Mouse (Mus musculus) E14TG2a.4 (cell line): Measurements from ENCODE around the gene Lgals3.

Experiments
- H3K27me3 ChIP-seq: 2 replicates; pipeline ENCODE4 v1.6.1; 2014; ENCODE audit warnings: low read length, control low read depth; ENCODE audit not compliant: insufficient read depth
- H3K36me3 ChIP-seq: 2 replicates; pipeline ENCODE4 v1.6.1; 2014; ENCODE audit warnings: low read length, control low read depth; ENCODE audit not compliant: insufficient read depth
- H3K4me1 ChIP-seq: replicated peaks from 2 replicates; pipeline ENCODE4 v1.6.1; 2014; ENCODE audit warnings: low read depth, low read length, control low read depth
- H3K4me3 ChIP-seq: replicated peaks from 2 replicates; pipeline ENCODE4 v1.5.1; 2014; ENCODE audit warnings: mild to moderate bottlenecking, low read length
- H3K9me3 ChIP-seq: 2 replicates; pipeline ENCODE4 v1.6.1; 2014; ENCODE audit warnings: low read length, control low read depth
- CTCF ChIP-seq: conservative IDR thresholded peaks from 2 replicates; pipeline ENCODE4 v1.5.1; 2014; ENCODE audit warnings: low read length
- NANOG ChIP-seq: IDR thresholded peaks from 2 replicates; pipeline ENCODE4 v1.6.1; 2014; ENCODE audit warnings: borderline replicate concordance, low read length, mixed read lengths
- POU5F1 ChIP-seq: IDR thresholded peaks from 2 replicates; pipeline ENCODE4 v1.6.1; 2014; ENCODE audit warnings: low read length, borderline replicate concordance

The Lgals3 gene

DNA sequence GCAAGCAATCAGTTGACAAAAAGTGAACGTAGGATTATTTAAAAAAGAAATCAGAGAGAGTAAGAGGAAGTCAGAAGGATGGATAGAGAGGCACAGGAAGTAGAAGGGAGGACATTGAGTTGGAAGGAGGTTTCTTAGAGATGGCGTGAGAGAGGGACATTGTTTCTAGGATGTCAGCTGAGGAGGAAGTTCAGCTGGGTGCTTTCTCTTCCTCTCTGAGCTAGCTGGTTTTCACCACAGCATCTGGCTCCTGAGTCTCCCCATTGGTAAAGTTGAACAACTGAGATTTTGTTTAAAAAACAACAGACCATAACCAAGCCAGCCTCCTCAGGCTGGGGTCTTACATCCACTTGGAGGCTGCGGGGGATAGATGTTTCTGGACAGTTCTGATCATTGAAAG lies 7.9 kb upstream of the Lgals3 start:
- no peaks in the 10 kb centered on the region for H3K27me3 ChIP-seq
- no peak overlapping the region for H3K4me3 ChIP-seq
- TF ChIP-seq NANOG (no peak), POU5F1 (no peak), CTCF (no peak)
- peaks cover 30% of the 10 kb centered on the region for H3K4me1 ChIP-seq
- no peaks in the 10 kb centered on the region for H3K9me3 ChIP-seq
- no peaks in the 10 kb centered on the region for H3K36me3 ChIP-seq

DNA sequence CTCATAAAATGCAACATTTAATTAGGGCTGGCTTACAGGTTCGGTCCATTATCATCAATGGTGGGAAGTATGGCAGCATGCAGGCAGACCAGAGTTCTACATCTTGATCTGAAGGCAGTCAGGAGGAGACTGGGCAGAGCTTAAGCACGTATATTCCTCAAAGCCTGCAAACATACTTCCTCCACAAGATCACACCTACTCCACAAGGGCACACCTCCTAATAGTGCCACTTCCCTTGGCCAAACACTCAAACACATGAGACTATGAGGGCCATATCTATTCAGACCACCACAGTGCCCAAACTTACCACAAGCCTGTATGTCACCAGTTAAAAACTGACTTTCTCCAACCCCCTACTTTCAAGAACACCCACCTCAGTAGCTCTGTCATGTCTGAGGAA lies 6.1 kb upstream of the Lgals3 start:
- Histone ChIP-seq H3K27me3 (no peaks in the 10 kb centered on the region), H3K36me3 (no peaks in the 10 kb centered on the region), H3K4me1 (peaks cover 38% of the 10 kb centered on the region), H3K4me3 (no peak overlapping the region), H3K9me3 (no peaks in the 10 kb centered on the region)
- TF ChIP-seq CTCF: no peak
- TF ChIP-seq NANOG: no peak

DNA sequence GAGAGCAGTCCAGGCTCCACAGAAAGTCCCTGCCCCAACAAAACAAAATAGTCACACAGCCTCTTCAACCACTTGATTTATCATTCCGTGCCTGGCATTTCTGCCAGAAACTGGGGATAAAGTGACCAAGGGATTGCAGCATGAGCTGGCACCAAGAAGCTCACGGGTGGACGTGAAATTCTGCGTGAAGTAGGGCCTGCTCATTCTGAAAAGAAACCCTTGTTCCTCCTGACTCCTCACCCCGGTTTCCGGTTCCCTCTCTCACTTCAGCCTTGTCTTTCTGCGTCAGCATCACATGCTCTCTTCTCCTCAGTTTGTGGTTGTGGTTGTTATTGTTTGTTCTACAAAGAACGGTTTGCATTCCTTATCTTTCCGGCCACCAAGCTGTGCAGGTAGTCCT lies 5.7 kb upstream of the Lgals3 start:
- TF ChIP-seq POU5F1 (no peak), CTCF (no peak), NANOG (no peak)
- H3K36me3 ChIP-seq: no peaks in the 10 kb centered on the region
- no peaks in the 10 kb centered on the region for H3K9me3 ChIP-seq

DNA sequence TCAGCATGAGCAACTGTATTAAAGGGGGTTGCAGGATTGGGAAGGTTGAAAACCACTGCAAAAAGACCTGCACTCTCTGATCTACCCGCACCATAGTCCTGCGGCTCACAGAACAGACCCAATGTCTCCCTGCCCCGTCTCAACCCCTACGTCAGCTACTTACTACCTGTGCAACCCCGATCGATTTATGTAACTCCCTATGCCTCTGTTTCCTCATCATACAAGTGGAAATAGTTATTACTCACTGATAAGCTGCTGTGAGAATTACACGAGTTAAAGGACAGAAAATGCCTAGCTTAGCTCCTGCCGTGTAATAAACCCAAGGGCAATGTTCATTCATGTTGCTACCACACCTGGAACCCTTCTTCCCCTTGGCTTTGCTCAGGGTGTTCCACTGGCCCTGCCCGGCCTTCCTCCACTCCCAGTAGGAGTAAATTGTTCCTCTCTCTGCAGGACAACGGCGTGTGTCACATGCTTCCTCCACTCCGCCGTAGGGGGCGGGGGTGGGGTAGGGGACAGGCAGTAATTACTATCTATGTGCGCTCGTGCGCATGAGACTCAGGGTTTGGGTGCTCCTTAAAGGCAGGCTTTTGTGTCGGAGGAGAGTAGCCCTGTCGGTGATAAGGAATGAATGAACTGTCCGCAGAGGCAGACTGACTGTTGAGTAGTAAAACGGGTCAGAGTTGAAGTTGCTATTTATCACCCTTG lies 2.7 kb upstream of the Lgals3 start:
- Histone ChIP-seq H3K27me3 (no peaks in the 10 kb centered on the region), H3K9me3 (no peaks in the 10 kb centered on the region), H3K4me3 (peak overlapping the region; percentile 71), H3K4me1 (peaks cover 55% of the 10 kb centered on the region), H3K36me3 (no peaks in the 10 kb centered on the region)
- TF ChIP-seq CTCF (no peak), POU5F1 (no peak), NANOG (no peak)

More for the DNA sequence above, 5.7 kb upstream of the Lgals3 start:
- no peaks in the 10 kb centered on the region for H3K27me3 ChIP-seq
- H3K4me1 ChIP-seq: peaks cover 43% of the 10 kb centered on the region
- H3K4me3 ChIP-seq: no peak overlapping the region

DNA sequence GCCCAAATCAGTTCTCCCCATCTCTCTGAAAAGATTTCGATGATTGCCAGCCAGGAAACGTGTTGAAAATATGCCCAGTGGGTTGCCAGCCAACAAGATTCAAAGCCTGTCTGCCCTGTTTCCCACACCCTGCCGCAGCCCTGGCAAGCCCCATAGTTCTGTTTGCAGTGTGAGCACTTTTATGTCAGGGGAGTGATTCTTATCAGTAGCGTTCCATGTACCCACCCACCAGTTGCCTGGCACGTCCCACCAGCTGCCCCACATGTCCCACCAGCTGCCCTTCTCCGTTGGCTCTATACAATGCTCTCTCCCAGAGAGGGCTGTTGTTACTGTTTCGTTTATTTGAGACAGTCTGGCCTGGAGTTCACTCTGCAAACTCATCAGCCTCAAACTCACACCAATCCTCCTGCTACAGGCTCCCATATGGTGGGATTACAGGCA lies 650 bp upstream of the Lgals3 start:
- H3K27me3 ChIP-seq: 0 out of 2 replicates have a peak, but pooled peaks cover 2% of the 10 kb centered on the region
- 0 out of 2 replicates have a peak overlapping the region, but pooled peaks have one; percentile 35 for H3K4me3 ChIP-seq
- TF ChIP-seq NANOG (no peak), CTCF (no peak), POU5F1 (no peak)
- H3K36me3 ChIP-seq: no peaks in the 10 kb centered on the region
- H3K4me1 ChIP-seq: peaks cover 52% of the 10 kb centered on the region
- no peaks in the 10 kb centered on the region for H3K9me3 ChIP-seq

DNA sequence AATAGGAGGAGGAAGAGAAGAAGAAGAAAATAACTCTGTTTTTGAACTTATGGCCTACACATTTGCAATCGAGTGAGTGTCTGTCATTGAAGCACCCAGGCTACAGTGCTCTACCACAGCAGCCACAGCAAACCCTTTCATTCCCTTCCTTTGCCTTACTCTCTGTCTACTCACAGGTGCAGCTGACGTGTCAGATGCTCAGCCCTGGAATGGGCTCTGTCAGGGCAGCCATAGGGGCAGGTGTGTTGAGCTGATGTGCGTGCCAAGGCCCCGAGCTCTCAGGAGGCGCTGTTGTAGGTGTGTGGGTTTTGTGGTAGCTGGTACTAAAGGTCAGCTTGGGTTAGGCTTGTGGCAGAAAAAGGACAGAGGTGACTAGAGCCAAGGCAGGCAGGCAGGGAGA lies 2.2 kb downstream of the Lgals3 start:
- no peaks in the 10 kb centered on the region for H3K9me3 ChIP-seq
- no peaks in the 10 kb centered on the region for H3K36me3 ChIP-seq
- peaks cover 62% of the 10 kb centered on the region for H3K4me1 ChIP-seq
- peaks cover 19% of the 10 kb centered on the region for H3K27me3 ChIP-seq
- no peak overlapping the region for H3K4me3 ChIP-seq
- no peak for TF ChIP-seq NANOG
- no peak for TF ChIP-seq CTCF
- TF ChIP-seq POU5F1: no peak

DNA sequence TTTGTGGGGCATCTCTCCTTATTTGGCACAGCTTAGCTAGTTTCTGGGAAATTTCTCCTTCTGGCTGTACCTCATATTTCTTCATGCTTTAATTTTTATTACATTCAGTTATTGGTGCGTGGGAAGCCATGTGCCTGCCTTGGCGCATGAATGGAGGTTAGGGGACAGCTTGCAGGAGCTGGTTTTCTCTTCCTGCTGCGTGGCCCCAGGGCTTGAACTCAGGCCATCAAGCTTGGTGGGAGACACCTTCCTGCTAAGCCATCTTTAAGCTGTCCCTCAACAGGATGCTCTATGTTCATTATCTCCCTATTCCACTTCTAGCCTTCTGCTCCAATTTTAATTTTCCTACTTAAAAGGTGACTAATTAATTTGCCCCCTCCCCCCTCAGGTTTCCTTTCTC lies 3.2 kb downstream of the Lgals3 start:
- no peaks in the 10 kb centered on the region for H3K36me3 ChIP-seq
- H3K4me1 ChIP-seq: peaks cover 64% of the 10 kb centered on the region
- H3K9me3 ChIP-seq: no peaks in the 10 kb centered on the region
- no peak overlapping the region for H3K4me3 ChIP-seq
- peaks cover 19% of the 10 kb centered on the region for H3K27me3 ChIP-seq
- TF ChIP-seq NANOG (no peak), POU5F1 (no peak), CTCF (no peak)

DNA sequence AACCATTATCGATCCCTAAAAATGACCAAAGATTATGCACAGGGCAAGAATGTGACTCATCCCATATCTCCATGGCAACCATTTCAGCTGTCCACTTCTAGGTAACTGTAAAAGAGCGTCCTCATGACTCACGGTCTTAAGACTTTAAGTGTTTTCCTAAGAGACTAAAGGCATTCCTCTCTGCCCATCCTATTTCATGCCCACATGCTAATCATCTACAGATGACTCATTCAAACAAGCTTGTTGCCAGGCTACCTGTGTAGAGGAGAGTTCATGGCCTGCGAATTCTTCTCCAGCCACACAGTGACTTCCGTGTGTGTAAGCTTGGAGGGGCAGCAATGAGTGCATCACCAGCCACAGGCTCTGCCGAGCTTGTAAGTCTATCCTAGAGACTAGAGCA lies 4.1 kb downstream of the Lgals3 start:
- Histone ChIP-seq H3K36me3 (no peaks in the 10 kb centered on the region), H3K9me3 (no peaks in the 10 kb centered on the region), H3K4me1 (peaks cover 61% of the 10 kb centered on the region), H3K27me3 (peaks cover 19% of the 10 kb centered on the region), H3K4me3 (no peak overlapping the region)
- TF ChIP-seq NANOG (no peak), CTCF (no peak), POU5F1 (no peak)
